Mouse (Mus musculus) lung, postnatal 25 days (tissue): ENCODE results near the gene Xlr4a.
"Not testable (repeated sequence)": the region's sequence is repeated elsewhere in the genome, so short reads cannot be mapped to it uniquely, and the experiment has no call there.

Source experiments
- DNase-seq: peaks from one replicate; pipeline ENCODE4 v3.0.0; 2022; ENCODE audit warnings: low spot score

Gene Xlr4a

GRCm38 (mm10) chrX:73082267-73083055, at the start of gene Xlr4a:
Xlr4a (minus strand) TSS chrX:73082478.
- not testable (repeated sequence) for DNase-seq

- DNase-seq, result not testable (repeated sequence)
Observed at GRCm38 (mm10) chrX:73122859-73123829, 40.9 kb upstream of the Xlr4a start.

GRCm38 (mm10) chrX:73116747-73117146, 34.5 kb upstream of the Xlr4a start, which contains the start of gene Gm14685:
Gm14685 (plus strand) TSS chrX:73117047.
- not testable (repeated sequence) for DNase-seq

- not testable (repeated sequence) for DNase-seq
Observed at GRCm38 (mm10) chrX:73096941-73097508, 14.7 kb upstream of the Xlr4a start, which contains the start of gene Xlr3a. Xlr3a (minus strand) TSS chrX:73097095.

GRCm38 (mm10) chrX:73066765-73067312, 15.4 kb downstream of the Xlr4a start:
- not testable (repeated sequence) for DNase-seq

GRCm38 (mm10) chrX:73064415-73064793, 17.9 kb downstream of the Xlr4a start, which contains the start of gene Pnma3:
Pnma3 (plus strand) TSS chrX:73064787.
- no peak for DNase-seq

- DNase-seq, result no peak
Observed at GRCm38 (mm10) chrX:73063512-73064414, 18.5 kb downstream of the Xlr4a start.

- no peak for DNase-seq
Observed at GRCm38 (mm10) chrX:73062323-73062722, 20.0 kb downstream of the Xlr4a start.

- no peak for DNase-seq
Observed at GRCm38 (mm10) chrX:73061528-73061927, 20.8 kb downstream of the Xlr4a start.

GRCm38 (mm10) chrX:73053860-73054563, 28.3 kb downstream of the Xlr4a start:
- DNase-seq, result peak; percentile 92

GRCm38 (mm10) chrX:73039666-73040065, 42.6 kb downstream of the Xlr4a start:
- DNase-seq, result no peak

- no peak for DNase-seq
Observed at GRCm38 (mm10) chrX:73038831-73039230, 43.4 kb downstream of the Xlr4a start.

GRCm38 (mm10) chrX:73037003-73037402, 45.3 kb downstream of the Xlr4a start, which contains the start of gene Pnma5:
Pnma5 (minus strand) TSS chrX:73037103.
- DNase-seq, result no peak
